Mouse (Mus musculus): ENCODE results near the gene Lypd6b.

DNA sequence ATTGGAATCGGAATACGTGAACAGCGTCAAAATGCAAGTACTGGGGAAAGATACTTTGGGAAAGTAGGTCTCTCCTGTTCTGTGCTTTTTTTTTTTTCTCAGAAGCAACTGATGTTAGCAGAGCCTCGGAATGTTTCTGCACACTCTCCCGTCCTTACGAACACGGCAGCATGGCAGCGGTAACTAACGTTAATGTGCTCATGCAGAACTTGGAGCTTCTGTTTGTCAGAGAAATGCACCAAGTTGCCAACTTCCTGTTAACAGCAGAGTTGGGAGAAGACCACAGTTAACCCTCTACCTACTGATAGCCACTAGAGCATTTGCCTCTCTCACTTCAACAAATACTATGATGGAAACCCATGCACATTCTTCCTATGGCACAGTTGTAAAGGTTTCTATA, 93.0 kb downstream of the Lypd6b start:
- TF ChIP-seq CTCF (IDR thresholded peaks at IDR 0.05; ENCODE audit: borderline replicate concordance, insufficient read depth, low read depth, low read length) = no peak
- TF ChIP-seq POLR2A (IDR thresholded peaks at IDR 0.05; ENCODE audit: borderline replicate concordance, insufficient read depth, low read length) = no peak

Measured in cerebellum, adult 2 months (tissue).